Mouse (Mus musculus): ENCODE measurements around the gene Pet117.
A peak's percentile ranks its signal among the peaks of the same experiment; 100 is the strongest.

Gene Pet117

GRCm38 (mm10) chr2:144381741-144382140, 12.9 kb downstream of the Pet117 start:
- no peak for DNase-seq (ENCODE audit: inconsistent ontology term)

GRCm38 (mm10) chr2:144382624-144383138, 13.9 kb downstream of the Pet117 start:
- no peak for DNase-seq (ENCODE audit: inconsistent ontology term)

GRCm38 (mm10) chr2:144386296-144386695, 17.5 kb downstream of the Pet117 start:
- no peak for DNase-seq (ENCODE audit: inconsistent ontology term)

GRCm38 (mm10) chr2:144388416-144388815, 19.6 kb downstream of the Pet117 start:
- DNase-seq (ENCODE audit: inconsistent ontology term) = peak; percentile 32

GRCm38 (mm10) chr2:144399531-144399930, 30.7 kb downstream of the Pet117 start:
- no peak for DNase-seq (ENCODE audit: inconsistent ontology term)

GRCm38 (mm10) chr2:144400659-144401058, 31.9 kb downstream of the Pet117 start:
- no peak for DNase-seq (ENCODE audit: inconsistent ontology term)

GRCm38 (mm10) chr2:144409037-144409436, 40.2 kb downstream of the Pet117 start:
- no peak for DNase-seq (ENCODE audit: inconsistent ontology term)

- no peak for DNase-seq (ENCODE audit: inconsistent ontology term)
These were observed 41.8 kb downstream of the Pet117 start for GRCm38 (mm10) chr2:144410603-144411002.

GRCm38 (mm10) chr2:144414646-144415045, 45.9 kb downstream of the Pet117 start:
- DNase-seq (ENCODE audit: inconsistent ontology term) = no peak

GRCm38 (mm10) chr2:144416859-144417258, 48.1 kb downstream of the Pet117 start:
- DNase-seq (ENCODE audit: inconsistent ontology term) = no peak

- no peak for DNase-seq (ENCODE audit: inconsistent ontology term)
These were observed 49.3 kb downstream of the Pet117 start for GRCm38 (mm10) chr2:144418062-144418461.

GRCm38 (mm10) chr2:144422094-144422675, 53.4 kb downstream of the Pet117 start:
- DNase-seq (ENCODE audit: inconsistent ontology term) = no peak
